In genomic region chr10:62886799-62887591, GRCm38 (mm10) we compare ENCODE assay signal across 8 mouse cellular contexts. TPM values are rescaled to one million over a fixed set of nuclear protein-coding genes. Genes with fewer than 3 reads are reported as not detected.
A peak's percentile ranks its signal among the peaks of the same experiment; 100 is the strongest.
DNase-seq lines count a peak whose midpoint lies in the region; ATAC-seq lines count a peak whose summit lies in the region.

No protein-coding gene starts in this region.

- peak overlapping the region; percentile 95 for H3K4me2 ChIP-seq in heart, embryonic 12.5 days
- peak overlapping the region; percentile 96 for H3K4me2 ChIP-seq in kidney, embryonic 14.5 days (replicated peaks; ENCODE audit: low read depth, low read length)

- peaks cover 8% of the 10 kb centered on the region for H3K4me1 ChIP-seq in heart, embryonic 12.5 days (replicated peaks)
- 0 out of 2 replicates have a peak, but pooled peaks cover 7% of the 10 kb centered on the region for H3K4me1 ChIP-seq in kidney, embryonic 14.5 days (ENCODE audit: control insufficient read depth, insufficient read depth, low read length)

- no peaks in the 10 kb centered on the region for H3K27me3 ChIP-seq in heart, embryonic 12.5 days (replicated peaks)
- no peaks in the 10 kb centered on the region for H3K27me3 ChIP-seq in kidney, embryonic 14.5 days (ENCODE audit: control insufficient read depth, insufficient read depth, low read length)

- DNase-seq in B cell, adult 2 months: peak; percentile 20 to 40
- DNase-seq in ZHBTc4 (ENCODE audit: low read depth, low spot score): peak; percentile 81
- DNase-seq in embryo, embryonic 11.5 days (ENCODE audit: low read depth, low spot score): peak; percentile 61
- peak; percentile 54 for DNase-seq in lung, postnatal 36 days
- DNase-seq in retina, postnatal 1 day: peak; percentile 87
- no peak for DNase-seq in left cerebral cortex, adult 8-10 months (ENCODE audit: low spot score in 2 of 2)

- peak overlapping the region; percentile 61 for H3K4me3 ChIP-seq in heart, embryonic 12.5 days
- H3K4me3 ChIP-seq in kidney, embryonic 14.5 days (ENCODE audit: low read length): peak overlapping the region; percentile 77

- H3K9ac ChIP-seq in heart, embryonic 12.5 days: peak overlapping the region; percentile 87
- peak overlapping the region; percentile 66 for H3K9ac ChIP-seq in kidney, embryonic 14.5 days (ENCODE audit: low read depth, low read length)

- H3K27ac ChIP-seq in heart, embryonic 12.5 days (ENCODE audit: poor library complexity, severe bottlenecking): peak overlapping the region; percentile 41
- no peak overlapping the region for H3K27ac ChIP-seq in kidney, embryonic 14.5 days (ENCODE audit: low read depth, low read length)

- ATAC-seq in heart, embryonic 12.5 days (ENCODE audit: insufficient number of reproducible peaks, low FRiP score): peak; percentile 79
- ATAC-seq in kidney, embryonic 14.5 days (ENCODE audit: low FRiP score, low TSS enrichment): peak; percentile 88

- WGBS in heart, embryonic 12.5 days: under 1% methylated on average over 56 of the region's 56 CpGs
- whole genome bisulfite sequencing in kidney, embryonic 14.5 days: under 1% methylated on average over 55 of the region's 56 CpGs

- H3K9me3 ChIP-seq in heart, embryonic 12.5 days (replicated peaks): no peaks in the 10 kb centered on the region
- no peaks in the 10 kb centered on the region for H3K9me3 ChIP-seq in kidney, embryonic 14.5 days (ENCODE audit: control insufficient read depth, low read length)

- no peaks in the 10 kb centered on the region for H3K36me3 ChIP-seq in heart, embryonic 12.5 days
- no peaks in the 10 kb centered on the region for H3K36me3 ChIP-seq in kidney, embryonic 14.5 days (ENCODE audit: control insufficient read depth, insufficient read depth, low read length)

RNA-seq across cellular contexts. Expression of gene Tet1, which starts 21.8 kb away (rescaled TPM):
- polyA plus RNA-seq in heart, embryonic 12.5 days (2016; fragmentation: Nextera tagmentation; extraction: Ambion mirVana): 28.7 and 35.4 TPM in 2 replicates
- polyA plus RNA-seq in kidney, embryonic 14.5 days (2014; fragmentation: Nextera tagmentation; extraction: Ambion mirVana): 34.1 and 35.3 TPM in 2 replicates
- 10 to 100 TPM; 13.0 to 18.6 (median 15.2) TPM for total RNA-seq in left cerebral cortex, adult 8-10 months (2022)

RNA-seq across cellular contexts. Expression of gene Slc25a16, which starts 33.4 kb away (rescaled TPM):
- 13.1 and 13.3 TPM in 2 replicates for polyA plus RNA-seq in heart, embryonic 12.5 days (2016; fragmentation: Nextera tagmentation; extraction: Ambion mirVana)
- polyA plus RNA-seq in kidney, embryonic 14.5 days (2014; fragmentation: Nextera tagmentation; extraction: Ambion mirVana): 10.0 and 16.0 TPM in 2 replicates
- total RNA-seq in left cerebral cortex, adult 8-10 months (2022): 10 to 100 TPM; 37.2 to 44.4 (median 39.9) TPM

RNA-seq across cellular contexts. Expression of gene Dna2, which starts 59.8 kb away (rescaled TPM):
- 25.5 and 26.5 TPM in 2 replicates for polyA plus RNA-seq in heart, embryonic 12.5 days (2016; fragmentation: Nextera tagmentation; extraction: Ambion mirVana)
- 20.5 and 27.2 TPM in 2 replicates for polyA plus RNA-seq in kidney, embryonic 14.5 days (2014; fragmentation: Nextera tagmentation; extraction: Ambion mirVana)
- 1 to 10 TPM; 1.1 to 2.3 (median 2.0) TPM for total RNA-seq in left cerebral cortex, adult 8-10 months (2022)

Comparison
In these comparisons a context has a peak if more than half of its experiments do, and no peak if none do; other contexts are left out.
1. DNase-seq: peak in B cell, adult 2 months (2 of 2), ZHBTc4 (single experiment), embryo, embryonic 11.5 days (single experiment), lung, postnatal 36 days (single experiment) and retina, postnatal 1 day (single experiment); none in left cerebral cortex, adult 8-10 months (0 of 2).